Mouse (Mus musculus) spleen, postnatal 4 days (tissue): ENCODE measurements around the gene Vps13d.

Experiments
- DNase-seq, 2 experiments: peaks; one replicate each; pipeline ENCODE4 v3.0.0; 2022; ENCODE audit warnings: low spot score in 2 of 2

Vps13d gene

DNA sequence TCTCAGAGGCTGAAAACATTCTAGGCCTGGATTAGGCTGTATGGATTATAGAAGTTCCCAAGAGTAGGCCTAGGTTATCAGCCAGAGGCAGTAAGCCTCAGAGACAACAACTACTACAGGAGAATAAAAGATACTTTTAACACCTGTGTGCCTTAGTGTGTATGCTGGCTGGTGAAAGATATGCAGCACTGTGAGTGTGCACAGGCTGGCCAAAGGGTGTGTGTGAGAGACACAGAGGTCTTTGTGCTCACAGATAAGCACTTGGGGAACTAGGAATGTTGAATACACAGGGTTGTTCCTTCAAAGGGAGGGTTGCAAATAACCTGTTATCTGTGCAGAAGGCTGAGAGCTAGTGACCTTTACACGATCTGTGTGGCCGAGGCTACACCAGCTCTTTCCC lies 115.5 kb downstream of the Vps13d start:
- no peak for DNase-seq

DNA sequence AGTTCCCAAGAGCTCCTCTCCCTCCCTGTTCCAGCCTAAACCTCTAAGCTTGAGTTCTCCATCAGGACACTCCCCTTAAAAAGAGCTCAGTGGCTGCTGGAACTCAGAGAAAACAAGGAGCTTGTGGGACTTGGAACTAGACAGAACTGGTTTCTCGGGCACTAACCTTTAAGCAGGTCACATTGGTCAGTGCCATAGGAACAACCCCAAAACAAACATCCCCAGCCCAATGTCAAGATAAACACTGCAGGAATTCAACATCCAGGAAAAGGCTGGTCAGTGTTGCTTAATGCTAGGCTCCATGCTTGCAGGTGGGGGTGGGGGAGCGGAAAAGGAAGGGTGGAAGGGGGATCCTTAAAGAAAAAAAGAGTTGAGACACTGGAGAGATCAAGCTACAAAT lies 120.5 kb downstream of the Vps13d start:
- DNase-seq = no peak

GRCm38 (mm10) chr4:145073728-145074127 lies 121.1 kb downstream of the Vps13d start:
- no peak for DNase-seq

DNA sequence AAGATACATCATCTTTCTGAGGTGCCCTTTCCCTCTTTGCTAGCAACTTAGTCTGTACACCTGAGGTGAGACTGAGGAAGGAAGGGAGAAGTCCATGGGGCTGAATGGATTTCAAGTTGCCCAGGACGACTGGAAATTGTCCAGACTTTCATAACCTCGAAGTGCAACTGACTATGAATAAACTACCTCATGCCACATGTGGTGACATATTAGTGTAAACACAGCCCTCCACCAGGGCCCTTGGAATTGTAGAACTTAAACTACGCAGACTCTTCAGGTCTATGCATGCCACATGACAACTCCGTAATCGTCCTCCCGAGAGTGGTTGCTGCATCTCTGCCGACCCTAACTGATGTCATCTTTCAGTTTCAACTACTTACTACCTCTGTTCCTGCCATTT lies 122.9 kb downstream of the Vps13d start:
- DNase-seq = no peak

- DNase-seq = no peak
Observed at GRCm38 (mm10) chr4:145067019-145067680, 127.7 kb downstream of the Vps13d start.

GRCm38 (mm10) chr4:145066336-145067018 lies 128.3 kb downstream of the Vps13d start:
- DNase-seq = no peak

DNA sequence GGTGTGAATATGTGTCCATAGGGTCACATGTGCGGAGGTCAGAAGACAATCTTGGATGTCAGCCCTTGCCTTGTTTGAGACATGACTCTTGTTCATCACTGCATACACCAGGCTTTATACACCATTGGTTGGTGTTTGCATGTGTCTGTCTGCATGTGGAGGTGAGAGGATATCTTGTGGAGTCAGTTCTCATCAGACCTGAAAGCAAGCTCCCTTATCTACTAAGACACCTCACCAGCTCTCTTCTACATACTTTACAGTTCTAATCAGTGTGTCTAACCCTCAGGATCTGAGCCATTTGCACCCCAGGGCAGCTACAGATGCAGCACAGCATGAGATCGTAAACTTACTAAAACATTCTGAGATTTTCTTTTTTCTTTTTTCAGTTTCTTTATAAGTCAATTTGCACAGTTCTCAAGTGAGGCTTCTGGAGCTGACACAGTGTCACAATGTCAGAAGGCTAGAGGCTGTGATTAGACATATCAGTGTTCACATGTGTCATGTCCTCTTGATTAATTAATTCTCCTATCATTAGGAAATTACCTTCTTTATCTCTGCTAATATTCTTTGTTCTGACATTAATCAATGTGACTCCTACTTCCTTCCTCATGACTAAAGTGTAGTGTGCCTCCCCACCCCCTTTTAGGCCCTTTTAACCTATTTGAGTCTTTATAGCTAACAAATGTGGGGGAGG lies 135.9 kb downstream of the Vps13d start:
- DNase-seq = no peak

- no peak for DNase-seq
Observed at GRCm38 (mm10) chr4:145056346-145056745, 138.5 kb downstream of the Vps13d start.

GRCm38 (mm10) chr4:145055792-145056191 lies 139.0 kb downstream of the Vps13d start:
- no peak for DNase-seq

DNA sequence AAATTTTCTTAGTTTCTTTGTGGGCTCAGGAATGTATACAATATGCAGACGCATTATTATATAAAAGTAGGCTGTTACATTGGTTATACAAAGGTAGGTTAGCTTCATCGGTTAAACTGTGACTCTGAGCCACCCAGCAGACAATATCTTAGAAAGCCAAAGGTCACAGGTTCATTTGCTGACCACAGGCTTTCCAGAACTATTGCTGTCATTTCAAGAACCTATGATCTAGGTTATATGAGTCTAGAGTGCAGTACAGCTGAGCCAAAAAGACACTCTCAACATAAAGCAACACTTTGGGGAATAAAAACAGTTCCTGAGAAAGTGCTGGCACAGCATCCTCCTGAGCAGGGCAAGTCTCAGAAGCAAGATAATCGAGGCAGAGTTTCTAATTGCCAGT lies 140.4 kb downstream of the Vps13d start:
- DNase-seq = no peak

DNA sequence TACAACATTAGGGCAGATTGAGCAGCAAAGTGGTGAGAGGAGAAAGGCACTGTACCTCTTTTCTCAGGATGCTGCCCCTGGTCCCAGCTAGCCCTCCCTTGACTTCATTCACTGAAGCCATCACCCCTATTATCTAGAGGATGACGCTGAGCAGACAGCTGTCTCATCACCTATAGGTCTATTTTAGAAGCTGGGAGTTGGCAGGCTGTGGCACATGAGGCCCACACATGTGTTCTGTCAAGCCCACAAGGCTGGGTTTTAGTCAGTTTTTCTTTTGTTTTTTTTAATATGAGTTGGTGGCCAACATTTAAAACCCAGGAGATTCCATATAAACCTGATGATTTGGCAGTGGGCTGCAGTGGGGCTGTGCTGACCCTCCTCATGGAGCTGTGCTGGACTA lies 142.1 kb downstream of the Vps13d start:
- DNase-seq = no peak

- no peak for DNase-seq
Observed at GRCm38 (mm10) chr4:145052282-145052681, 142.5 kb downstream of the Vps13d start.

DNA sequence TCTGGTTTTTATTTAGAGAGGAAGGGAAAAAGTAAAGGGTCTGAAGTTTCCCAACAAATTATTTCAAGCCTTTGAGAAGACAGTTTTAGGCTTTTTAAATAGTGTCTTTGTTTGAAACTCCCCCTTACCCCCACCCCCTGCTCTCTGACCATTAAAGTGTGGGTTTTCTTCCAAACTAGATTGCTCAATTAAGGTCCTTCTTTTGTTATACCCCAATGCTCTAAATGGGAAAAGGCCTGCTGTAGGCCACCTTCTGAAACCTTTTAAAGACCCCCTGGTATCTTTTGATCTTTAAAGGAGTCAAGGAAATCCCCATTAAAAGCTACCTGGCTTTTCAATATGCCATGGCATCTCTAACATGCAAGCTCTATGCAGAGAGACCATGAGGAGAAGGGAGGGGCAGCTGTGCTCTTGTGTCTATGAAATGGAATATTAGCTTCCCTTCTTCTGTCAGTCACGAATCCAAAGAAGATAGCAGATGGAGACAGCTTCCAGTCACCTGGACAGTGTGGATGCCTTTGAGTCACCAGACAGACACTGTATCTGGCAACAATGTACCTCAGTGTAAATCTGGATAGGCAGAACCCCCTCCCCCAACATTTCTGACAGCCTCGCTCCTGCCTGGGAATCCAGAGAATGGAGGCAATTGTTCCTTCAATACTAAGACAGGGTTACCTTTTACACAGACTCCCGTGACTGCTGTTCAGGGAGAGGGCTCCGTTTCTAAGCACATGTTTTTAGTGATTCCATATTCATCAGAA lies 143.4 kb downstream of the Vps13d start:
- DNase-seq = no peak

DNA sequence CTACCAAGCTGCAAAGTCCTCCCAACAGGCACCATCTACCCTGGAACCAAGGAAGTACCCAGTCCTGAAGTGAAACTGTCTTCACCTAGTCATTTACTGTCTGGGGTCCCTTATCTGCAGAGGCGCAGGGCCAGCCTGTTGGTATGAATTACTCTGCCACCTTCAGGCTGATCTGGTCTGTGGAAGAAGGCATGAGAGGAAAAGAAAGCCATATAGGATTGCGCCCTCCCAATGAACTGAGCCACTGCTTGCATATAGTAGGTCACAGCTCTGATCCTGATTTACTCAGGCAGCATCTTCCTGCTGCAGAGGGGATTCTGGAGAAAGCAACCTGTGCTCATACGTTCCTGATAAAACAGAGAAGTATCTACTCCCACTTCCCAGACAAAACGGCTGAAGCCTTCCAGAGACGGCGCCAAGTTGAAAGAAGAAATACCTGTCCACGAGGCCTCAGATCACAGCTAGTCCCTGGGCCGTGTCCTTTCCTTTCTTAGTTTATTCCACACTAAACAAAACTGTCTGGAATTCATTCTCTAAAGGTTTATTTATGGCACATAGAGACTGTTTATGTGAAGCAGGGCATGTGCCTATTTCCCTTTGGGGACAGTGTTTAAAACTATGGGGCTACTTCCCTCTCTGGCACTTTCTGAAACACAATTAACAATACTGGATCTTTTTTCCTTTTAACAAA lies 144.1 kb downstream of the Vps13d start:
- peak in 1 of 2 experiments; percentile 39 for DNase-seq

DNA sequence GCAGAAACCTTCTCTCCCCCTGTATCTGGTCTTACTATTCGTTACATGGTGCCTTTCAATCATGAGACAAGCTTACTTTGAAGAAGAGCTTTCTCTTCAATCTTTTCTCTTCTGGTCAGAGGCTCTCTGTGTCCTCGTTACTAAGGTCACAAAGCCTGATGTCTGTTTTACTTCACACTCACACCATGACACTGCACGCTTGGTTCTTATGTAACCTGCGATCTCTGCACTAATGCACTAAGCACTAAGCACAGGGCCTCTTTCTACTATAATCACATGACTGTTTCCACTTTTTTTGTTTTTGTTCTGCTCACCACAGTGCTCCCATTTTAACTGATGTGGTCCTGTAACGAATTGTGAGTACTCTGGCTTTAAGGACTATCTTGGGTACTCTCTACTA lies 146.8 kb downstream of the Vps13d start:
- no peak for DNase-seq

- no peak for DNase-seq
Observed at GRCm38 (mm10) chr4:145046032-145046401, 148.8 kb downstream of the Vps13d start.

DNA sequence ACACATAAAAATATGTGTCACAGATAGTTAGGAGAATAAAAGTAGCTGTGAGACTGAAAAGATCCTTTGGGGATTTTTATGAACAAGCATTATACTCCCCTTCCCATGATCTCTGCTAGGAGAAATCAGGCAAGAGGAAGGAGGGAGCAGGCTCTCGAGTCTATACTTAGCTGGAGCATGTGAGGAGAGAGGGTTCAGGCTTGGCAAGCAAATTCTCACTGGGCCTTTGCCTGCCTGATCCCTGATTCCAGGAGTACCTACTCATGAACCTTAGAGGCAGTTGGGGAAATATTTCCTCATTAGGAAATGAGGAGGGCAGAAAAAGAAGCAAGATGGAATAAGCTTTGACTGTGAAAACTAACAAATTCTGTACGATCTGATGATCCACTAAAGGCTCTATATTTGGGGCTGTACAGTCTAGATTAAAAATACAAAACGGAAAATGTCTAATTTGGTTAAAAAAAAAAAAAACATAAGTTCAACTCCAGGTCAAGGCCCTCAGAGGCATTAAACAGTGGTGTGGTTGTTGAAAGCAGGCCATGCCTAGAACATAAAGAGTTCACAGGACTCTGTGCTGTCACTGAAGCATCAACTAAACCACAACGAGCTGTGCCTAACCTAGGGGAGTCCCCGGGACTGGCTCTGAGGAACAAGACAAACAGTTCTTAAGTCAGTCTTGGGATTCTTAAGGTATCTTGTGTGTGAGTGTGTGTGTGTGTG lies 149.3 kb downstream of the Vps13d start:
- DNase-seq = no peak

- DNase-seq = no peak
Observed at GRCm38 (mm10) chr4:145041223-145041870, 153.5 kb downstream of the Vps13d start.

- DNase-seq = no peak
Observed at GRCm38 (mm10) chr4:145037631-145038416, 157.0 kb downstream of the Vps13d start.

DNA sequence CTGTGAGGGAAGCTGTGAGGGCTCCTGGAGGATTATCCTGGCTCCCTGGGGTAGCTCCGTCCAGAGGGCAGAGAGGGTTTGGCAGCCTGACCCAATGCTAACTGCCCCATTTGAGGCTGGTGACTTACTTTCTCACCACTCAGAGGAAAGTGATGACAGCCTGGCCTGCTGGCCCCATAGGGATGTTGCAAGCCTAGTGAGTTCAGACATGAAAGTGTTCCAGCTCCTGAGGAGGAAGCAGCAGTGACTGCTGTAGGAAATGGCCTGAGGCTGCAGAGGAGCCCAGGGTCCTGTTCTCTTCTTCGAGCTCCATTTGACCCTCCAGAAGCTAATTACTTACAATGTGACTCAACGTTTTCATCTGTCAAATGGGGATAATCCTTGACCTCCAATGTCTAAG lies 157.8 kb downstream of the Vps13d start:
- DNase-seq = peak in 1 of 2 experiments; percentile 33
